Mouse (Mus musculus): Measurements from ENCODE around the gene Sytl1.

- TF ChIP-seq GATA1 (IDR thresholded peaks at IDR 0.05; ENCODE audit: low read length) = no peak
- no peak for TF ChIP-seq TAL1 (IDR thresholded peaks at IDR 0.05; ENCODE audit: low read length)
Measured at GRCm38 (mm10) chr4:133210023-133210787, 52.7 kb downstream of the Sytl1 start.
